Mouse (Mus musculus) cerebellum, adult 18-20 months (tissue): ENCODE measurements around the gene Nphs1.
A peak's percentile ranks its signal among the peaks of the same experiment; 100 is the strongest.
"Not testable (repeated sequence)": the region's sequence is repeated elsewhere in the genome, so short reads cannot be mapped to it uniquely, and the experiment has no call there.

Experiments
- DNase-seq, 2 experiments: peaks; one replicate each; pipeline ENCODE4 v3.0.0; 2021

Gene Nphs1

GRCm38 (mm10) chr7:30493401-30493931 lies 35.4 kb downstream of the Nphs1 start, which contains the start of gene Prodh2:
Gene Prodh2 (plus strand): TSS chr7:30493622.
- DNase-seq: no peak

- not testable (repeated sequence) for DNase-seq
Measured at GRCm38 (mm10) chr7:30495506-30496042, 37.5 kb downstream of the Nphs1 start.

- not testable (repeated sequence) for DNase-seq
Measured at GRCm38 (mm10) chr7:30501159-30501558, 43.0 kb downstream of the Nphs1 start.

- no peak for DNase-seq
Measured at GRCm38 (mm10) chr7:30508061-30508460, 49.9 kb downstream of the Nphs1 start.

GRCm38 (mm10) chr7:30515003-30515760 lies 57.1 kb downstream of the Nphs1 start:
- DNase-seq: no peak

- no peak for DNase-seq
Measured at GRCm38 (mm10) chr7:30518325-30518724, 60.2 kb downstream of the Nphs1 start.

GRCm38 (mm10) chr7:30520396-30520795 lies 62.3 kb downstream of the Nphs1 start:
- DNase-seq: peak in 1 of 2 experiments; percentile 31

GRCm38 (mm10) chr7:30520856-30521255 lies 62.7 kb downstream of the Nphs1 start:
- DNase-seq: peak; percentile 60 to 63

- DNase-seq: no peak
Measured at GRCm38 (mm10) chr7:30522871-30523270, 64.8 kb downstream of the Nphs1 start.

GRCm38 (mm10) chr7:30524487-30524886 lies 66.4 kb downstream of the Nphs1 start:
- no peak for DNase-seq

- DNase-seq: no peak
Measured at GRCm38 (mm10) chr7:30525954-30526353, 67.8 kb downstream of the Nphs1 start.

- DNase-seq: no peak
Measured at GRCm38 (mm10) chr7:30526399-30526798, 68.3 kb downstream of the Nphs1 start.

GRCm38 (mm10) chr7:30526981-30527380 lies 68.9 kb downstream of the Nphs1 start:
- no peak for DNase-seq

- DNase-seq: no peak
Measured at GRCm38 (mm10) chr7:30531291-30531815, 73.2 kb downstream of the Nphs1 start.

- DNase-seq: no peak
Measured at GRCm38 (mm10) chr7:30532931-30533330, 74.8 kb downstream of the Nphs1 start.

- DNase-seq: peak in 1 of 2 experiments; percentile 36
Measured at GRCm38 (mm10) chr7:30533941-30534632, 76.0 kb downstream of the Nphs1 start.

- peak; percentile 96 to 97 for DNase-seq
Measured at GRCm38 (mm10) chr7:30534633-30535577, 76.8 kb downstream of the Nphs1 start, which contains the start of gene Arhgap33. Gene Arhgap33 (minus strand): TSS chr7:30535060.
